Mouse (Mus musculus) retina, adult 2 months (tissue): Measurements from ENCODE around the gene Akap4.

Experiments
- DNase-seq: peaks from one replicate; pipeline ENCODE4 v3.0.0-alpha.2; 2012; ENCODE audit warnings: low read depth, low spot score

Akap4 gene

DNA sequence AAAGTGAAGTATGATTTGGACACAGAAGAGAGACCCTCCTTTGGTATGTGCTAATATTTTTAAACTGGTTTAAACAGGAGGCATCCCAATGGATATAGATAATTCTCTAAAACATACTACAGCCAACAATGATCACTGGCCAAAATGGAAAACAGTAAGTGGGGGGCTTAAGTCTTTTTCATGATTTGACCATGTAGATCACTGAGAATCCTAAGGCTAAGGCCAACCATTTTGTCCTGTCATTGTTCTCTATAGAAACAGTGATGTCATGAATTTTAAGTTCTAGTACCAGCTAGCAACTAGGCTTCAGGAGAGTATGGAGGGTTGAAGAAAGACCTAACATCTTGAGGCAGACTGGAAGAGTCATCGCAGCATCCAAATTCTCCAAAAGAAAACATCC lies at the start of gene Akap4:
Akap4 (plus strand) TSS at position 301 of the 400 bp plus-strand sequence.
- no peak for DNase-seq

- DNase-seq, result no peak
Measured at GRCm38 (mm10) chrX:7041519-7041918, 25.8 kb upstream of the Akap4 start, which contains the start of gene Ccnb3. Ccnb3 (minus strand) TSS chrX:7041619.

GRCm38 (mm10) chrX:7057056-7057455 lies 10.3 kb upstream of the Akap4 start:
- no peak for DNase-seq

DNA sequence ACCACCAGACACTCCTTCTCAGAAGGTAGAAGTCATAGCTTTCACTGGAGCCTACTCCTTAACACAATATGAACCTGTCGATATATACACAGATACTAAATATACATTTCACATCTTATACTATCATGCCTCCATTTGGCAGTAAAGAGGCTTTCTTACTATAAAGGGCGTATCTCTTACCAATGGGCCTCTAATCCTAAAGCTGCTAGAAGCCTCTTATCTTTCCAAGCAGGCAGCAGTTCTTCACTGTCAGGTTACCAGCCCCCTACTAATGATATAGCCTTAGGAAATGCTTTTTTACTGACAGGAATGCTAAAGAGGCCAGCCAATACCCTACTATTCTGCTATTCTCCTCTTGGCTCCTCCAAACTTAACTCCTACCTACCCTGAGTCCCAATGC lies 9.7 kb upstream of the Akap4 start:
- no peak for DNase-seq

DNA sequence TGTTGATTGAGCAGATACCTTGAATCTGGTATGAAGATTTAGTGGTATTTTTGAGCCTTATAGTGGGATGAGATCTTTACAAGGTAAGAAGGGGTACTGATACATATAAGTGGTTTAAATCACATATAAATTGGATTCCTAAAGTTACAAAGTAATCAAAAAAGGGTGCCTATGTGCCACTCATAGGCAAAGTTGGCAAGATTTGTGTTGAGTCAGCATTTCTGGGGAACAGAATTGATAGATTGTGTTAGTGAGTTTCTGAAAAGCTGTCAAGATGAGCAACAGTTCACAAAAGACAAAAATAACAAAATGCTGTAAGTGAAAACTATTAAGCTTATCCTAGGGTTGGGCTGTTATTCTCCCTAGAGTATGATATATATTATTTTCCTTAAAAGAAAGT lies 3.2 kb upstream of the Akap4 start:
- no peak for DNase-seq

GRCm38 (mm10) chrX:7068002-7068401 lies 683 bp downstream of the Akap4 start:
- no peak for DNase-seq

DNA sequence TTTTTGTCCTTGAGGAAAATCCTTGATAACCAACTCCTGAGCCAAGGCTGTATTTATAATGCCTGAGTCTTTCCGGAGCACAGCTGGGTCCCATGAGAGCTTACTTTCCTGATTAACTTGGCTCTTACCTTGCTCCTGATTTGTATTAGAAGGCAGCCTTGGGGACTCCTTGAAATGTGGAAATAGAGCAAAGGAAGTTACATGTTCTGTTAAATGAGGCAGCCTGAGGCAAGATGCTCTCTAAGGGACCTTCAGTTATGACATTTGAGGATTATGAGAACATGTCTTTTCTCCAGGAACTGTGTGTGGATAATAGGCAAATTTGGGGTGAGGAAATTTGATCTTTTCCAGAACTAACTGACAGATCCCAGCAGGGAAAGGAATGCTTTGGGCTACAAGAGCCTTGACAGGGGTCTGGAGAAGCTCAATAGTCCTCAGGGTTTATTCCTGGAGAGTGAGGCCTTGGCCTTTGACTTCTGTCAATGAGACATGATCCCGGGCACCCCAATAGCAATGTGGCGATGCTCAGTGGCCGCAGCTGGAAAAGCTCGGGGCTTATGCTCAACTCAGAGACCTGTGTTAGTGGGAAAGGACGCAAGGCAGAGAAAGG lies 12.6 kb downstream of the Akap4 start:
- no peak for DNase-seq

GRCm38 (mm10) chrX:7085878-7086277 lies 18.6 kb downstream of the Akap4 start:
- DNase-seq, result no peak

DNA sequence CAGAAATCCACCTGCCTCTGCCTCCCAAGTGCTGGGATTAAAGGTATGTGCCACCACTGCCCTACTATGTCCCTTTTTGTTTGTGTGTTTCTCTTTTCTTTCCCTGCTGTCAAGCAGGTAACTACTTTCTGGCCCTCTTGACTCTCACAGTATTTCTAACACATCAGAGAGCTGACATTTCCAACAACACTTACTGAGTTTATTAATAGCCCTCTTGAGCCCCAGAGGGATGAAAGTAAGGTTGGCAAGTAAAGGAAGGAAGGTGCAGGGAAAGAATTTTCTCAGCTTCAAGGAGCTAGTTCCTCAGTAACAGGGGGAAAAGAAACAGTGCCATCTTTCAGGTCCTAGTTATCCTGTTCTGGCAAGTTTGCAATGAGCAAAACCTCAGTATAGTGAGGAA lies 23.0 kb downstream of the Akap4 start:
- DNase-seq, result no peak

GRCm38 (mm10) chrX:7102280-7102679 lies 35.0 kb downstream of the Akap4 start:
- no peak for DNase-seq

DNA sequence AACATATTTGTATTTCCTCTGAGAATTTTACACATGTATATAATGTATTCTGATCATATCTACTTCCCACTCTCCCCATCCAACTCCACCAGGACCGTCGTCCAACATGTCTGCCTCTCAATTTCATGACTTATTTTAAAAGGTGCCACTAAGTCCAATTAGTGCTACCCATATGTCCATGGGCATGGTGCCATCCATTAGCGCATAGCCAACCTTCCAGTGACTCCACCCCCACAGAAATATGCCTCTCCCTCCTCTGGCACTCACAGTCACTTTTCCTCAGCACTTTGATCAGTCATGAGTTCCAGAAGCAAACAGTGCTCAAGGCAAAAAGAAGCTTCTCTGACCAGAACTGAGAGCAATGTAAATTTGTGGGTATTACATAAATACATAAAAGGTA lies 47.6 kb downstream of the Akap4 start:
- DNase-seq, result no peak

GRCm38 (mm10) chrX:7121618-7122280 lies 54.4 kb downstream of the Akap4 start:
- no peak for DNase-seq
